ENCODE assay signal across 11 mouse cellular contexts in the genomic region with DNA sequence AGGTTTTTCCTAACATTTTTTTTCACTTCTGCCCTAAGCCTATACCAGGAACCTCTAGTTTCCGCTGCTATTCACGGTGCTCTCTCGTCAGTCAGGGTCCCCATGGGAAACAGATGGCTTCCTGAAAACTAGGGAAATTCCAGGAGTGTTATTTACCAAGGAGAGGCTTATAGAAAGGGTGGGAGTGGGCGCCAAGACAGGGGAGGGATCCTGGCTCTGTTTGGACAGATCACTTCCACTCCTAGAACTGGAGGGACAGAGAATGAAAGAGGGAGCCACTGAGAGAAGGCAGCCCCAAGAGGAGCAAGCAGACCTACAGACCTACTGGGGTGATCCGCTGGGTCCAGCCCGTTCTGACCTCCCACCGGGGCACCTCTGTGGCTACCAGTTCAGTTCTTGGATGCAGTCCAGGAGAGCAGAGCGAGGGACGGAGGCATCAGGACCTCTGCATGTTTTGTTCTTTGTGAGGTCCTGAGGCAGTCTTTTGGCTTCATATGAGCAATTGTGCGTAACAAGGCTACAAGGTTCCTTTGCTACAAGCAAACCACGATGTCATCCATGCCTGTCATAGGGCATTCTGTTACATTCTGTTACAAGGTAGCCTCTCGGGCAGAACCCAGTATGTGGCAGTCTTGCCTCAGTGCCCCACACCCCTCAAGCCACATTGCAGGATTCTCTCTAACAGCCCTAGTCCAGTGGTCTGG. TPM values are rescaled to one million over a fixed set of nuclear protein-coding genes. Genes with fewer than 3 reads are reported as not detected.
DNase-seq lines count a peak whose midpoint lies in the region; ATAC-seq lines count a peak whose summit lies in the region.
"Had no signal": no experiment of that assay in that cellular context is flagged by ENCODE, and none has a peak within 500 bp of the region (broad histone marks: within the 10 kb centered on the region; RNA-seq: fewer than 3 reads in every experiment).

No protein-coding gene starts in this region.

- H3K4me3 ChIP-seq in hindbrain, embryonic 15.5 days, result no peak overlapping the region
- H3K4me3 ChIP-seq in hindbrain, embryonic 11.5 days (ENCODE audit: low read depth, low read length), result no peak overlapping the region
- no peak overlapping the region for H3K4me3 ChIP-seq in heart, embryonic 13.5 days

- no peaks in the 10 kb centered on the region for H3K9me3 ChIP-seq in hindbrain, embryonic 15.5 days
- no peaks in the 10 kb centered on the region for H3K9me3 ChIP-seq in hindbrain, embryonic 11.5 days (ENCODE audit: control insufficient read depth, low read length)
- H3K9me3 ChIP-seq in heart, embryonic 13.5 days, result no peaks in the 10 kb centered on the region

- ATAC-seq in hindbrain, embryonic 15.5 days (ENCODE audit: low FRiP score, low read depth), result no peak
- no peak for ATAC-seq in hindbrain, embryonic 11.5 days (ENCODE audit: low FRiP score)
- ATAC-seq in heart, embryonic 13.5 days (ENCODE audit: extremely low read depth, insufficient number of reproducible peaks, low FRiP score, low TSS enrichment), result no peak

- no peak overlapping the region for H3K9ac ChIP-seq in hindbrain, embryonic 15.5 days
- no peak overlapping the region for H3K9ac ChIP-seq in hindbrain, embryonic 11.5 days (ENCODE audit: low read depth, low read length)
- H3K9ac ChIP-seq in heart, embryonic 13.5 days, result peak overlapping the region; percentile 61

- no peaks in the 10 kb centered on the region for H3K27me3 ChIP-seq in hindbrain, embryonic 15.5 days
- H3K27me3 ChIP-seq in hindbrain, embryonic 11.5 days (ENCODE audit: control insufficient read depth, insufficient read depth, low read length), result no peaks in the 10 kb centered on the region
- 0 out of 2 replicates have a peak, but pooled peaks cover 8% of the 10 kb centered on the region for H3K27me3 ChIP-seq in heart, embryonic 13.5 days (replicated peaks)

- WGBS in hindbrain, embryonic 15.5 days, result 52% methylated on average over 12 of the region's 12 CpGs
- WGBS in hindbrain, embryonic 11.5 days, result 62% methylated on average over 12 of the region's 12 CpGs
- 52% methylated on average over 12 of the region's 12 CpGs for WGBS in heart, embryonic 13.5 days

- H3K4me2 ChIP-seq in hindbrain, embryonic 15.5 days, result no peak overlapping the region
- no peak overlapping the region for H3K4me2 ChIP-seq in hindbrain, embryonic 11.5 days (replicated peaks; ENCODE audit: low read depth, low read length)
- H3K4me2 ChIP-seq in heart, embryonic 13.5 days, result peak overlapping the region; percentile 18

- H3K27ac ChIP-seq in hindbrain, embryonic 15.5 days (replicated peaks), result peak overlapping the region; percentile 61
- no peak overlapping the region for H3K27ac ChIP-seq in hindbrain, embryonic 11.5 days (ENCODE audit: low read depth, low read length)
- H3K27ac ChIP-seq in heart, embryonic 13.5 days (replicated peaks), result peak overlapping the region; percentile 77

- intact Hi-C loops in gastrocnemius, postnatal 14 days (cut with DNase I; ENCODE audit: low total_unique reads), result no loop called here

- no peak for DNase-seq in hindbrain, embryonic 11.5 days (ENCODE audit: low spot score)
- peak; percentile 11 for DNase-seq in Muller cell, postnatal 12 days (ENCODE audit: inconsistent ontology term)
- peak; percentile 49 to 70 for DNase-seq in kidney, postnatal 36 days
- DNase-seq in left cerebral cortex, adult 8-10 months (ENCODE audit: low spot score in 2 of 2), result no peak
- no peak for DNase-seq in gastrocnemius, postnatal 14 days
- DNase-seq in urinary bladder, postnatal 25 days (ENCODE audit: low spot score), result no peak
- DNase-seq: adrenal gland, postnatal 10 days; lung, adult 2 months; right cerebral cortex, postnatal 4 days had no signal

- H3K4me1 ChIP-seq in hindbrain, embryonic 15.5 days (replicated peaks), result peaks cover 6% of the 10 kb centered on the region
- no peaks in the 10 kb centered on the region for H3K4me1 ChIP-seq in hindbrain, embryonic 11.5 days (replicated peaks; ENCODE audit: control insufficient read depth, insufficient read depth, low read length)
- peaks cover 39% of the 10 kb centered on the region for H3K4me1 ChIP-seq in heart, embryonic 13.5 days

- H3K36me3 ChIP-seq in hindbrain, embryonic 15.5 days, result no peaks in the 10 kb centered on the region
- H3K36me3 ChIP-seq in hindbrain, embryonic 11.5 days (ENCODE audit: control insufficient read depth, insufficient read depth, low read length), result no peaks in the 10 kb centered on the region
- no peaks in the 10 kb centered on the region for H3K36me3 ChIP-seq in heart, embryonic 13.5 days

RNA-seq across cellular contexts. Expression of a gene that starts 8.8 kb away (rescaled TPM):
- 34.4 and 37.9 TPM in 2 replicates for polyA plus RNA-seq in hindbrain, embryonic 15.5 days (2015; fragmentation: Nextera tagmentation; extraction: Ambion mirVana)
- polyA plus RNA-seq in hindbrain, embryonic 11.5 days (2014; fragmentation: Nextera tagmentation; extraction: Ambion mirVana), result 8.3 and 9.5 TPM in 2 replicates
- 12.4 and 12.5 TPM in 2 replicates for polyA plus RNA-seq in heart, embryonic 13.5 days (2015; fragmentation: Nextera tagmentation; extraction: Ambion mirVana)
- total RNA-seq in left cerebral cortex, adult 8-10 months (2022), result 10 to 100 TPM; 56.1 to 61.6 (median 58.2) TPM
- total RNA-seq in gastrocnemius, postnatal 14 days (2021), result 1 to 10 TPM; 8.5 to 9.0 TPM

RNA-seq across cellular contexts. Expression of a gene that starts 50.1 kb away (rescaled TPM):
- 787 and 906 TPM in 2 replicates for polyA plus RNA-seq in hindbrain, embryonic 15.5 days (2015; fragmentation: Nextera tagmentation; extraction: Ambion mirVana)
- polyA plus RNA-seq in hindbrain, embryonic 11.5 days (2014; fragmentation: Nextera tagmentation; extraction: Ambion mirVana), result 582 and 583 TPM in 2 replicates
- polyA plus RNA-seq in heart, embryonic 13.5 days (2015; fragmentation: Nextera tagmentation; extraction: Ambion mirVana), result 1,511 and 1,650 TPM in 2 replicates
- total RNA-seq in left cerebral cortex, adult 8-10 months (2022), result 100 to 1,000 TPM; 352 to 403 (median 371) TPM
- total RNA-seq in gastrocnemius, postnatal 14 days (2021), result 100 to 1,000 TPM; 816 to 919 TPM

RNA-seq across cellular contexts. Expression of a gene that starts 54.7 kb away (rescaled TPM):
- 0.30 and 0.49 TPM in 2 replicates for polyA plus RNA-seq in hindbrain, embryonic 15.5 days (2015; fragmentation: Nextera tagmentation; extraction: Ambion mirVana)
- polyA plus RNA-seq in hindbrain, embryonic 11.5 days (2014; fragmentation: Nextera tagmentation; extraction: Ambion mirVana), result 0.37 and 0.81 TPM in 2 replicates
- polyA plus RNA-seq in heart, embryonic 13.5 days (2015; fragmentation: Nextera tagmentation; extraction: Ambion mirVana), result 0.07 and 0.19 TPM in 2 replicates
- total RNA-seq in left cerebral cortex, adult 8-10 months (2022), result under 1 TPM; 0.27 to 0.93 (median 0.55) TPM
- total RNA-seq in gastrocnemius, postnatal 14 days (2021), result under 1 TPM; 0.31 to 0.38 TPM

Comparison
In these comparisons a context has a peak if more than half of its experiments do, and no peak if none do; other contexts are left out.
1. DNase-seq: peak in Muller cell, postnatal 12 days (single experiment) and kidney, postnatal 36 days (2 of 2); none in hindbrain, embryonic 11.5 days (single experiment), left cerebral cortex, adult 8-10 months (0 of 2), gastrocnemius, postnatal 14 days (single experiment) and urinary bladder, postnatal 25 days (single experiment).